ENCODE assay signal across 10 mouse cellular contexts in the genomic region with DNA sequence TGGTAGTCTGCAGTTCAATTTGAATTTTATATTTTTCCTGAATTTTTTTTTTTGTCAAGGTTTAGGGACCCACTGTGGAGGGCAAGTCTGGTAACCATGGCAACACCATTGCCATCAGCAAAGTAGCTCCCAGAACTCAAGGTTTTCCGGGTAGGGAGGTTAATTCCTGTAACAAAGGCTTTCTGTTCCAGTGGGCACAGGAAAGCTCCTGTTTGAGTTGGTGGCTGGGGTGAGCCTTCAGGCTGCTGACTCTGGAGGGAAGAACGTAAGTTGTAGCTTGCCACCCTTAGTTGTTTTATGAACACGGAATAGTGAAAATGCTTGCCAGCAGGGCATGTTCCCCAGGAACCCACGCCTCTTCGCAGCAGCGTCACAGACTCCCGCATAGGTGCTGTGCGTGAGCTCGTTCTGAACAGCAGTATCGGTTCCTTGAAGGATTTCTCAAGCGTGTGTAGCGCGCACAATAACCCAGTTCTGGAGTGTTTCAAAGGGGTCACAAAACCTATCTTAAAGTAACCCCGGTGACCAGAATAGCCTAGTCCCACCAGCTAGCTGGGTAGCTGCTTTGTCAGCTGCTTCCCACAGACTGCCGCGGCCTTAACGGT. TPM values are rescaled to one million over a fixed set of nuclear protein-coding genes. Genes with fewer than 3 reads are reported as not detected.
DNase-seq lines count a peak whose midpoint lies in the region; ATAC-seq and TF ChIP-seq lines count a peak whose summit lies in the region.
"Had no signal": no experiment of that assay in that cellular context is flagged by ENCODE, and none has a peak within 500 bp of the region (broad histone marks: within the 10 kb centered on the region; RNA-seq: fewer than 3 reads in every experiment).

A gene (plus strand): TSS at position 436 of the 605 bp plus-strand sequence.

- no peaks in the 10 kb centered on the region for H3K4me1 ChIP-seq in kidney, postnatal 0 days (replicated peaks; ENCODE audit: insufficient read depth, low read length)
- peaks cover 3% of the 10 kb centered on the region; the same call in 1 of the 2 replicates for H3K4me1 ChIP-seq in embryonic facial prominence, embryonic 11.5 days (ENCODE audit: control insufficient read depth, insufficient read depth, low read length)
- H3K4me1 ChIP-seq in hindbrain, embryonic 15.5 days (replicated peaks), result peaks cover 7% of the 10 kb centered on the region; the same call in 1 of the 2 replicates
- peaks cover 8% of the 10 kb centered on the region; the same call in 1 of the 2 replicates for H3K4me1 ChIP-seq in midbrain, embryonic 12.5 days

- no peaks in the 10 kb centered on the region for H3K27me3 ChIP-seq in kidney, postnatal 0 days (ENCODE audit: insufficient read depth, low read length)
- no peaks in the 10 kb centered on the region for H3K27me3 ChIP-seq in embryonic facial prominence, embryonic 11.5 days (ENCODE audit: control insufficient read depth, insufficient read depth, low read length)
- no peaks in the 10 kb centered on the region for H3K27me3 ChIP-seq in hindbrain, embryonic 15.5 days
- no peaks in the 10 kb centered on the region for H3K27me3 ChIP-seq in midbrain, embryonic 12.5 days

- no peaks in the 10 kb centered on the region for H3K36me3 ChIP-seq in kidney, postnatal 0 days (ENCODE audit: insufficient read depth, low read length)
- no peaks in the 10 kb centered on the region for H3K36me3 ChIP-seq in embryonic facial prominence, embryonic 11.5 days (replicated peaks; ENCODE audit: control insufficient read depth, insufficient read depth, low read depth, low read length)
- H3K36me3 ChIP-seq in hindbrain, embryonic 15.5 days, result no peaks in the 10 kb centered on the region
- no peaks in the 10 kb centered on the region for H3K36me3 ChIP-seq in midbrain, embryonic 12.5 days

- H3K9ac ChIP-seq in kidney, postnatal 0 days (ENCODE audit: low read depth, low read length), result no peak within 1 kb of the TSS
- no peak within 1 kb of the TSS for H3K9ac ChIP-seq in embryonic facial prominence, embryonic 11.5 days (replicated peaks; ENCODE audit: low read length)
- H3K9ac ChIP-seq in hindbrain, embryonic 15.5 days, result no peak within 1 kb of the TSS
- H3K9ac ChIP-seq in midbrain, embryonic 12.5 days (replicated peaks), result no peak within 1 kb of the TSS

- H3K9me3 ChIP-seq in kidney, postnatal 0 days (replicated peaks; ENCODE audit: low read length), result no peaks in the 10 kb centered on the region
- no peaks in the 10 kb centered on the region for H3K9me3 ChIP-seq in embryonic facial prominence, embryonic 11.5 days (replicated peaks; ENCODE audit: control insufficient read depth, low read length)
- no peaks in the 10 kb centered on the region for H3K9me3 ChIP-seq in hindbrain, embryonic 15.5 days
- no peaks in the 10 kb centered on the region for H3K9me3 ChIP-seq in midbrain, embryonic 12.5 days

- H3K4me3 ChIP-seq in kidney, postnatal 0 days (replicated peaks; ENCODE audit: low read depth, low read length), result no peak within 1 kb of the TSS
- no peak within 1 kb of the TSS for H3K4me3 ChIP-seq in embryonic facial prominence, embryonic 11.5 days (ENCODE audit: low read depth, low read length)
- no peak within 1 kb of the TSS for H3K4me3 ChIP-seq in hindbrain, embryonic 15.5 days
- H3K4me3 ChIP-seq in midbrain, embryonic 12.5 days, result no peak within 1 kb of the TSS

- TF ChIP-seq CTCF in kidney, postnatal 0 days (IDR thresholded peaks at IDR 0.05; ENCODE audit: low read depth), result no peak

- no peak for DNase-seq in kidney, postnatal 0 days (ENCODE audit: low spot score)
- no peak for DNase-seq in kidney, postnatal 4 days
- peak; percentile 37 for DNase-seq in embryonic facial prominence, embryonic 11.5 days (ENCODE audit: low spot score)
- DNase-seq in cerebellum, adult 9-11 months, result no peak
- no peak for DNase-seq in cerebellum, adult 18-20 months
- DNase-seq: gastrocnemius, postnatal 14 days had no signal

- WGBS in kidney, postnatal 0 days, result 74% methylated on average over 17 of the region's 17 CpGs
- 57% methylated on average over 17 of the region's 17 CpGs for WGBS in embryonic facial prominence, embryonic 11.5 days
- WGBS in hindbrain, embryonic 15.5 days, result 51% methylated on average over 17 of the region's 17 CpGs
- whole genome bisulfite sequencing in midbrain, embryonic 12.5 days, result 63% methylated on average over 17 of the region's 17 CpGs

- 0 out of 2 replicates have a peak within 1 kb of the TSS, but pooled peaks have one; percentile 6 for H3K4me2 ChIP-seq in kidney, postnatal 0 days (ENCODE audit: low read length)
- H3K4me2 ChIP-seq in embryonic facial prominence, embryonic 11.5 days (ENCODE audit: low read depth, low read length), result no peak within 1 kb of the TSS
- H3K4me2 ChIP-seq in hindbrain, embryonic 15.5 days, result peak within 1 kb of the TSS; percentile 11
- H3K4me2 ChIP-seq in midbrain, embryonic 12.5 days (replicated peaks), result no peak within 1 kb of the TSS

- ATAC-seq in kidney, postnatal 0 days (replicated peaks; ENCODE audit: low FRiP score, low read depth), result no peak
- ATAC-seq in embryonic facial prominence, embryonic 11.5 days (replicated peaks; ENCODE audit: insufficient number of reproducible peaks, low FRiP score, low TSS enrichment, low read depth), result no peak
- no peak for ATAC-seq in hindbrain, embryonic 15.5 days (ENCODE audit: low FRiP score, low read depth)
- ATAC-seq in midbrain, embryonic 12.5 days (ENCODE audit: low FRiP score, low read depth), result no peak
- ATAC-seq in inflammation-experienced regulatory T-cells, adult 6 months, result no peak

- H3K27ac ChIP-seq in kidney, postnatal 0 days, result no peak within 1 kb of the TSS
- H3K27ac ChIP-seq in embryonic facial prominence, embryonic 11.5 days (replicated peaks; ENCODE audit: low read depth, low read length), result no peak within 1 kb of the TSS
- peak within 1 kb of the TSS; percentile 64; the same call in 1 of the 2 replicates for H3K27ac ChIP-seq in hindbrain, embryonic 15.5 days (replicated peaks)
- H3K27ac ChIP-seq in midbrain, embryonic 12.5 days (replicated peaks), result peak within 1 kb of the TSS; percentile 27; the same call in 1 of the 2 replicates

RNA-seq across cellular contexts. Expression of the gene that starts here (rescaled TPM):
- 4.8 and 5.6 TPM in 2 replicates for polyA plus RNA-seq in kidney, postnatal 0 days (2015; fragmentation: Nextera tagmentation; extraction: Ambion mirVana)
- polyA plus RNA-seq in embryonic facial prominence, embryonic 11.5 days (2014; fragmentation: Nextera tagmentation; extraction: Ambion mirVana), result 1.2 and 1.4 TPM in 2 replicates
- polyA plus RNA-seq in hindbrain, embryonic 15.5 days (2015; fragmentation: Nextera tagmentation; extraction: Ambion mirVana), result 4.9 and 6.3 TPM in 2 replicates
- polyA plus RNA-seq in midbrain, embryonic 12.5 days (2016; fragmentation: Nextera tagmentation; extraction: Ambion mirVana), result 1.0 and 1.4 TPM in 2 replicates
- 1 to 10 TPM in 2 of 3 experiments, under 1 TPM in 1; 0.65 to 5.3 (median 3.9) TPM for polyA plus RNA-seq in inflammation-experienced regulatory T-cells, adult 6 months (2017; shearing (Covaris generic))
- polyA plus RNA-seq: testis, adult 2 months had no signal

Comparison
In these comparisons a context has a peak if more than half of its experiments do, and no peak if none do; other contexts are left out.
1. H3K27ac ChIP-seq: peak in hindbrain, embryonic 15.5 days (single experiment) and midbrain, embryonic 12.5 days (single experiment); none in kidney, postnatal 0 days (single experiment) and embryonic facial prominence, embryonic 11.5 days (single experiment).
2. H3K4me2 ChIP-seq: peak in kidney, postnatal 0 days (single experiment) and hindbrain, embryonic 15.5 days (single experiment); none in embryonic facial prominence, embryonic 11.5 days (single experiment) and midbrain, embryonic 12.5 days (single experiment).